Mouse (Mus musculus): ENCODE results near the gene Tm4sf20. TPM values are rescaled to one million over a fixed set of nuclear protein-coding genes. Genes with fewer than 3 reads are reported as not detected.

Gene Tm4sf20
- not detected for total RNA-seq (2021)
- long read RNA-seq, experiment 1, result 0 reads
- long read RNA-seq, experiment 2, result 0 reads

DNA sequence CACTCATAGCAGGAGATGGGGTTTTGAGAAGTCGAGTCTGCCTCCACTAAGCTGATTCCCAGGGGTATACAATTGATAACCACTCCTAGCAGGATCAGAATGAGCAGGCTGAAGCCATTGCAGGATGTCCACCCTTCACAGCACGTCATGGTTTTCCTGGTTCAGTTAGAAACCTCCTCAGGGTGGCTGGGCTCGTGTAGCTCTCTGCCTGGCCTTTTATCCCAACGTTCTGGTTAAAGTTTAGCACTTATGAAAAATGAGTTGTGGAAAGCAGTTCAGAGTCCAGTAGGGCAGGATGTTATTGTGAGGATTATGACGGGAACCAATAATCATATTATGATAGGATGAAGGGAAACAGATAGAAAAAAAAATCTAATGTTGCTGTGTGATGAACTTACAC lies at the start of gene Tm4sf20:
Tm4sf20 (minus strand) TSS at position 193 of the 400 bp plus-strand sequence.
- intact Hi-C loops (cut with DNase I), result no loop called here
- DNase-seq (ENCODE audit: low spot score in 2 of 2), result no peak

DNA sequence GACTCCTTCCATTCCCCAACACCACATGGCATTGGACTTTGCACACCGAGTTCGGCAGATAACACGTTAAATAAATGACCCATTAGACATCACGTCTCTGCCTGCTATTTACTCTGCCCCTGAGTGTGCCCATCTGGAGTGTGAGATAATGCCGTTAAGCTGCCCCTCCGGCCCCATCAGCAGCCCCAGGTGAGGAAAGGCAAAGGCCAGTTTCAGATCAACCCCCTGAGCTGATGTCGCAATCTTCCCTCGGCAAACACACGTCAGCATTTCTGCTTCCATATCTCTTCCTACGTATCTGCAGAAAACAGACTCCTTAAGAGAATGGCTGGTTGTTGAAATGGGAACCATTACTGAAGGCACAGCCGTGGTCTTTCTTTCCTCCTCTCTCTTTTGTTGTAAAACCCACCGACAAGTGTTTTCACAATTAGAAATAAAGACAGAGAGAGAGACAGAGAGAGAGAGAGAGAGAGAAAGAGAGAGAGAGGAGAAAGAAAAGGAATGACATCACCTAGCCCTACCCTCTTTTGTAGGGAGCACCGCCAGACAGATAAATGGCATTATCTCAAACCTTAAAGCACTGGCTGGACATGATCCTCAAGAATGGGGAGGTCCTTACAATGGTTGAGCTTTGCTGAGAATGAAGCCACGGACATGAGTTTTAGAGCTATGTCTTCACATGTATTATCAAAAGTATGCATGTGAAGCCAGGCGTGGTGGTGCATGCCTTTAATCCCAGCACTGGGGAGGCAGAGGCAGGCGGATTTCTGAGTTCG lies 47.9 kb upstream of the Tm4sf20 start:
- intact Hi-C loops (cut with DNase I), result no loop called here
- no peak for DNase-seq (ENCODE audit: low spot score in 2 of 2)

DNA sequence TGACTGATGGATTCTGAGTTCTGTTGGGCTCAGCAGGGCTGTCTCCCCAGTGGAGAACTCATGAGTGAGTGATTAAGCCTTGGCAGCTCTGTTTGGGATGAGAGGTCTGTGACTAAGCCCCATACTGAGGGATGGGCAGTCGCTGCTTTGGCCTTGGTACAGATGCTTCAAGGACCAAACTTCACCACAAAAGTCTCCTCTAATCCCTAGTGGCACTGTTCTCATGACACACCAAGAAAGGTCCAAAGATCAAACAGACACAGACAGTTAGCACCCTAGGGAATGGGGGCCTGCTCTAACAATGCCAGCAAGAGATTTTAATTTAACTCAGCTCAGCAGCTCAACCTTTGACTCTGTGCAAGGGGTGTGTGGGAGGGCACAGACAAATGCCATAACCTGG lies 43.5 kb upstream of the Tm4sf20 start:
- no peak for DNase-seq (ENCODE audit: low spot score in 2 of 2)
- intact Hi-C loops (cut with DNase I), result no loop called here

DNA sequence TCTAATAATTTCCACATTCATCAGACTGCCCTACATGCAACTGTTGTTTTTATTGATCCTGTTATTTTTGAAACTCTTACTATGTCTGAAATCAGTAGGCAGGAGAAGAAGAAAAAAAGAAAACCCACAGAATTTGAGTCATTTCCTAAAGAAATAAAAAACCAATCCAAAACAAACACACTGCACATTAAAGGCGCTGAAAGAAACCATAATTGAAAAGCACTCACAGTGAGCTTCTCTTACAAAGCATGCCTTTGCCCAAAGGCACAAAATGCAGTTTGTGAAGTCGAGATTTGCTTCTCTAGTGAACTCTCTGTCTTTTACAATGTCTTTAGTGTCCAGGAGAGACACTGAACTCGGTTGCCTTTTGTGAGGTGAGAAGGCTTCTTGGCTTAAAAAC lies 40.3 kb upstream of the Tm4sf20 start:
- intact Hi-C loops (cut with DNase I), result no loop called here
- no peak for DNase-seq (ENCODE audit: low spot score in 2 of 2)

DNA sequence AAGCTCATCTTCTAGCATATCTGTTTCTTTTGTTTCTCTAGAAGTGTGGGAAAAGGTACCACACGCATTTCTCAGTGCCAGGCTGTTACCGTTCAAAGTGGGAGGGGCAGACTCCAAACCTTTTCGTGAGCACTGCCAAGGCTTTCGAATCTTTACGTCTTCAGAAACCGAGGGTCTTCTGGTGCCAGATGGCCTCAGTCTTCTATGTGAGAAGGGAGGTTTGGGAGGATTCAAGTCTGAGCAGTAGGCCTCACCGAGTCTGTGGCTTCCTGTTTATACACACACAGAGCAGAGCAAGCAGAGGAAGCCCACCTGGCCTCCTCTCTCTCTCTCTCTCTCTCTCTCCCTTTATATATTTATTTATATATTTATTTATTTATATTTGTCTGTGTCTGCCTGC lies 38.9 kb upstream of the Tm4sf20 start:
- intact Hi-C loops (cut with DNase I), result no loop called here
- no peak for DNase-seq (ENCODE audit: low spot score in 2 of 2)

DNA sequence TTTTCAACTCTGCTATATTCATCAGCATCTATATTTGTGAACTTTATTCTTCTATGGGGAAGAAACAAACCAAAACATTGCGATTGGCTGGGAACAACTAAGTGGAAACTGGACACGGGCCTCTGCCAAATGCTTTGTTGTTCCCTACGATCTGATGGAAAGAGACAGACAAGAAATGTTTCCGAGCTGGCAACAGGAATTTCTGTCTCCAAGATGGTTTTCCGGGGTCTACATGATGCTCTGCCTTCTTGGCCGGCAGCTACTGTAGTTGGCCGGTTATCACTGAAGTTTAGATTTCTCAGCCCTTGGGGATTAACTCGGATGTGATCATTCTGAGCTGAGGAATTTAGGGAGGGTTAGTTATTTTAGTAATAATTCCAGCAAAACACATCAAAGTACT lies 38.1 kb upstream of the Tm4sf20 start:
- intact Hi-C loops (cut with DNase I), result no loop called here
- no peak for DNase-seq (ENCODE audit: low spot score in 2 of 2)

DNA sequence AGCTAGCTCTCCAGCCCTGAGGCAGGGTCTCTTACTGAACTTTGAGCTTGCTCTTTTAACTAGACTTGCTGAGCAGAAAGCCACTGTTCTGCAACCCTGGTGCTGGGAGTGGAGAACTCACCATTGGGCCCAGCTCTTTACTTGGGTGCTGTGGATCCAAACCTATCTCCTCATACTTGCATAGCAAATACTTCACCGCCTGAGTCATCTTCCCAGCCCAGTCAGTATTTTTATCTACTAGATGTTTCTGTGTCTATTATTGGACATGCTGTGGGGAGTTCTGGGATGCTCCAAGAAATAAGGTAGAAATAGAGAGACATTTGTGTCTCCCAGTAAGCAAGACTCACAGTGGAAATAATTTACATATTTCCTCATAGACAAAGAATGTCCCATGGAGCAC lies 35.8 kb upstream of the Tm4sf20 start:
- DNase-seq (ENCODE audit: low spot score in 2 of 2), result peak; percentile 11 to 33
- intact Hi-C loops (cut with DNase I), result no loop called here

DNA sequence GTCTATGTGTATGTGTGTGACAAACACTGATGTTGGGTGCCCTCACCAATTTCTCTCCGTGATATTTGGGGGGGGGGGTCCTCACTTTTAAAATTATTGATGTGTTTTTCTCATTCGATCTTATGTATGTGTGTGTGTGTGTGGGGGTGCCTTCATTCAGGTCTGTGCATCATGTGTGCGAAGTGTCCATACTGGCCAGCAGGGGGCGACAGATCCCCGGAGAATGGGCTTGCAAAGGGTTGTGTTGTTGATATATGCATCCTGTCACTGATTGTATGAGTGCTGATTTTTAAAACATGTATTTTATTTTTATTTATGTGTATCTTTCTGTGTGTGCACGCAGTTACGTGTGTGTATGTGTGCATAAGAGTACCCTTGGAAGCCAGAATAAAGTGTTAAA lies 35.3 kb upstream of the Tm4sf20 start:
- intact Hi-C loops (cut with DNase I), result no loop called here
- no peak for DNase-seq (ENCODE audit: low spot score in 2 of 2)

DNA sequence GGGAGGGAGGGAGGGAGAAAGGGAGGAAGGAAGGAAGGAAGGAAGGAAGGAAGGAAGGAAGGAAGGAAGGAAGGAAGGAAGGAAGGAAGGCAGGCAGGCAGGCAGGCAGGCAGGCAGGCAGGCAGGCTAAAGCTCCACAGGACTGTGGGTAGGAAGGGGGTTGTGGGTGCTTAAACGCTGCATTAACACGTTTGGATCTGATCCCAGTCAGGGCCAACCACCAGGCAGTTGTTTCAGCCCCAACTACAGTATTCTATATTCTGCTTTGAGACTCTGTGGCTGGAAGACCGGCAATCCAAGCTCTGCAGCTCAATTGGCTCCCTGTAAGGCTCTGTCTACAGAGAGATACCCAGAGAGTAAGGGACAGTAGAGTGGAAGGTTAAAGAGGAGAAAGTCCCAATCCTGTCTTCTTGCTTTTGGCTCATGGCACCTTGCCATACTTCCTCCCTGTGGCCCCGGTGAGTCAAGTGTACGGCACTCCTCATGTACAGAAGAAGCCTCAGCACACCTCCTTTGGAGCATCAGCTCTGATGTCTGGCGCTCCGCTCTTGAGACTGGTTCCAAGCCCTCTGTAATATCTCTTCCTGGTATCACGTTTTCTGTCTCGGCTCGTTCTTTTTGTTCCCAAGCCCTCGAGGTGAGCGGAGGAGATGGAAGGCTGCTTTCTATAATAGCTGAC lies 33.0 kb upstream of the Tm4sf20 start:
- intact Hi-C loops (cut with DNase I), result no loop called here
- DNase-seq (ENCODE audit: low spot score in 2 of 2), result no peak

DNA sequence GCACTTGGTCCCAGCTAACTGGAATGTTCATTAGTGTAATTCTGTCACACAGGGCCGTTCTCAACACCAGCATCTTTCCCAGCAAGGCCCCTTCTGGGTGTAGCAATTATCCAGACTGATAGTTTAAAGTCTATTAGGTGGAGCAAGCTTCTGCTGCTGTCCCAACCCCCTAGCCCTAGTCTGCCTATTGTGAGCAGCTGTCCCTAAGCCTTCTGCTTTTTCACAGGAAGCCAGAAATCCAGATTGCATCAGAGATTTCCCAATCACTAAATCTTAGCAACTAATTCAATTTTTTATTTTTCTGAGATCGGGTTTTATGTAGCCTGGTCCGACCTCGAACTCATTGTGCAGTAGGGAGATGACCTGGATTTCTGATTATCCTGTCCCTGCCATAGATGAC lies 30.7 kb upstream of the Tm4sf20 start:
- intact Hi-C loops (cut with DNase I), result no loop called here
- DNase-seq (ENCODE audit: low spot score in 2 of 2), result no peak

DNA sequence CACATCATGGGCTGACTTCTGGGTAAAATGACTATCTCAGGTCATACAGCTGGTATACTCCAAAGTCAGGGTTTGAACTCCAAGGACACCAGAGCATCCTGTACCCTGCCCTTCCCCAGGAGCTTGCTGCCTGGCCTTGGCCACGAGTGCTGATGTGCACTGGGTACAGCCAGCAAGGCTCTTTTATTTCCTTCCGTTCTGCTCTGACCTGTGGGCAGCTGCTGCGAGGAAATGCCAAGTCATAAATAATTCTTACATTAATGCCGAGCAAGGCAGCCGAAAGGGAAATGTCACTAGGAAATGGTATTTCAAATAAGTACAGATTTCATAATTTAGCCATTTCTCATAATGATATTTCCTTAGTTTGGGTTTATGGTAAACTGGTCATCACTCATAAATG lies 30.0 kb upstream of the Tm4sf20 start:
- DNase-seq (ENCODE audit: low spot score in 2 of 2), result no peak
- intact Hi-C loops (cut with DNase I), result no loop called here

DNA sequence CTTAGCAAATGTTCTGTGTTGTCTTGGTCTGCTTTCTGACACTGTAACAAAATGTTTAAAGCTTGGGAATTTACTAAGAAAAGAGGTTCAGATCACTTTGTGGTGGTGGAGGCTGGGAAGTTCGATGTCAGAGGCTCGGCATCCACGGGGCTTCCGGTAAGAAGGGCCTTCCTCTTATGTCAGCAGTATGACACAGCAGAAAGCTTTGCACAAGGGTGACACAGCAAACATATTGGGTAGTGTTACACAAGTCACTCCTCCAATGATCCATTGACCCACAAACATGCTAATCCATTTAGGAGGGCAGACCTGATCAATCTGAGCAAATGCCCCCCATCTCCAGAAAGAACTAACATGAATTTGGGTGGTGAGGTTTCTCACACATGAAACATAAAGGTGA lies 28.8 kb upstream of the Tm4sf20 start:
- intact Hi-C loops (cut with DNase I), result no loop called here
- no peak for DNase-seq (ENCODE audit: low spot score in 2 of 2)

DNA sequence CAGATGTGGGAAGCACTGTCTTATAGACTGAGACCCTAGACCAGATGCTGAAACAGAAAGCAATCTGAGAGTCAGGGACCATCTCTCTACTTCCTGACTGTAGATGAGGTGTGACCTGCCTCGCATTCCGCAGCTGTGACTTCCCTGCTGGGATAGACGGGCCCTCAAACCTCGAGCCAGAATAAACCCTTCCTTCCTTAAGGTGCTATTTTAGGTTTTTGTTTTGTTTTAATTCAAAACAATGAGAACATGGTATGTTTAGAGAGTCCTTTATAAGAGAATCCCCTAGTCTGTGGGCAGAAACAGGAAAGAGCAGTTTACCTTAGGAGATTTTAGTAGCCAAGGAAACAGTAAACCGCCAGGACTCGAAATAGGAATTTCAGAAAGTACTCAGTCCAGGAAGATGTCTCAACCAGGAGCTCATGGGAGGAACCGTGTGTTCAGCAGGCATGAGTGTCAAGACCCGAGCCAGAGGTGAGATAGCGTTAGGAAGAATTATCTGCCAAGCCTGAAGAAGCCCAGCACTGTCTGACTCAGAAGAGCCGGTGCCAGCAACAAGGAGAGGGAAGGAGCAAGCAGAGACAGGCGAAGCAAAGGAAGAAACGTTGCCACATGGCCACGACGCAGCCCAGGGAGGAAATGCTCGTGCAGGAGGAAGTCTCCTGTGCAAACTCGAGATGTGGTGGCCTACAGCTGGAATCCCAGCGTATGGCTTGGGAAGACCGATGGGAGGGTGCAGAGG lies 27.6 kb upstream of the Tm4sf20 start:
- DNase-seq (ENCODE audit: low spot score in 2 of 2), result no peak
- intact Hi-C loops (cut with DNase I), result no loop called here

DNA sequence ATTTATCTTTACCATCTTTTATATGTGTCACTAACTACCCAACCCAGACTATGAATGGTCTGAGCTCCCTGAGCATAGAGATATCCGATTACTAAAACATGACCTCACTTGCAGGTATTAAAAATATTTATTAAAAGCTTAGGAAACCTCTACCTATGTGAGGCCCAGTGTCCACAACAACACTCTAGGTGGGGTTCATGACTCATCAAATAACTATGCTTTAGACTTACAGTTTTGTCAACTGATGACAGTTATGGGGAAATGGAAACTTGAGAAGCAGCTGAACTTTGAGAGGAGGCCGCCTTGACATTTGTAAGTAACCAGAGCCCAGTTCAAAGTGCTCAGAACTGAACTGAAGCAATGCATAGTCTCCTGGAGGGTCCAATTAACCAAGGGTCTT lies 26.9 kb upstream of the Tm4sf20 start:
- DNase-seq (ENCODE audit: low spot score in 2 of 2), result no peak

DNA sequence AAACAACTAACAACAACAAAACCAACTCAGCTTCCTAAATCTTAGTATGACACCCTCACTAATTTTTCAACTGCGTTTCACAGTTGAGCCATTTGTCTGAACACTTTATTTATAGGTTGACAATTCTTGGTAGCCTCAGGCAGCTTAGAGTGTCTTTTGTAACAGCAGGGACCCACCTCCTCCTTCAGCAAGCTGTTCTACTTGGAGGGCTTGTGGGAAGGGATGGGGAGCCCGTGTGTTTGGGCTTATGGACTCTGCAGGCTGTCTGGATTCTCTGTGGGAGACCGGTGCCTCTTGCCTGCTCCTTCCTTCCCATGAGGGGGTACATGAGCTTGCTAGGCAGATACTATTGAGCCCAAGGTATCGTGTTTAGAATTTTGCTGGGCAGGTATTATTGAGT lies 25.7 kb upstream of the Tm4sf20 start:
- intact Hi-C loops (cut with DNase I), result no loop called here

More for the DNA sequence above, 26.9 kb upstream of the Tm4sf20 start:
- intact Hi-C loops (cut with DNase I), result no loop called here

DNA sequence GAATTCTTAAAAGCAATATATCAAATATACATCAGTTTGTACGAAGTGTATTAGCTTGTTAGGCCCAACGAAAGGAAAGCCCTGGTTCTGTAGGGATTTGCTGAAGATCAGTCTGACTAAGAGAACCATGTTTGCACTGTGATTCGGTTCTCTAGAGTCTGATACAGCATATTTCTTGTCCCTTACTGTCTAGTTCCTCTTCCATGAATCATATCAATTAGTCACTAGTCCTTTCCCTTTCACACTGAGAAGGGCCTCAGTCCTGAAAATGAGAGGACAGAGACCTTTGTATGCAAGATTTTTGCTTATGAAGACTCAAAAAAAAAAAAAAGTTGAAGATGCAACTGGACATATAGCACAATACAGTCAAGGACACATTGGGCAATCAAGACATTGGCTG lies 24.8 kb upstream of the Tm4sf20 start:
- DNase-seq (ENCODE audit: low spot score in 2 of 2), result no peak
- intact Hi-C loops (cut with DNase I), result no loop called here

More for the DNA sequence above, 25.7 kb upstream of the Tm4sf20 start:
- DNase-seq (ENCODE audit: low spot score in 2 of 2), result peak; percentile 49 to 72

DNA sequence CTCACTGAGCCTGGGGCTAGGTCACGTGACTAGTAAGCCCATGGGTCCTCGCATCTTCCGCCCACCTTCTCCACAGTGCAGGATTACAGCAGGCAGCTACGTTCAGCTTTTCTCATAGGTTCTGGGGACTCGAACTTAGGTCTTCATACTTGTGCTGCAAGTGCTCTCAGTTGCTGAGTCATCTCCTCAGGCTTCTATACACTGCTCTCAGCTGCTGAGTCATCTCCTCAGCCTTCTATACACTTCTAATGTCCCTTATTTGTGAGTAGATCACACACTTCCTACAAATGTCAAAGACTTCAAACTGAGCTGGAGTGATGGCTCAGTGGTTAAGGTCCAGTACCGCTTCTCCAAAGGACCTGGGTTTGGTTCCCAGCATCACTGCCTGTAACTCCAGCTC lies 24.0 kb upstream of the Tm4sf20 start:
- intact Hi-C loops (cut with DNase I), result no loop called here
- DNase-seq (ENCODE audit: low spot score in 2 of 2), result no peak

DNA sequence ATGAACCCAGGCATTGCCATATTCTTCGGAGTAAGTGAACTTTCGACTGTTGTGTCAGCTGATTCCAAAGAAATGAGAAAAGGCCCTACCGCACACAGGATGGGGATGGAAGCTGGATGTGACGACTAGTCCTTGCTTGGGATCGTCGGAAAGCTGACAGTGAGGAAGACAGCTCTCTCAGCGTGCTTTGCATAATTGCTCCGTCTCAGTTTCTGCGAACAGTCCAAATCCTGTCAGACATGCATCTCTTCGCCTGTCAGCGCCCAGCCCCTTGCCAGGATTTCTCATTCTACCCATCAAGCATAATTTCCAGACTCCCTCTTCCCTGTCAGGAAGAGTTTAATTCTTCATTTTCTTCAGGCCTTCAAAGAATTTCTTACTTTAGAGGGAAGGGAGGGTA lies 22.8 kb upstream of the Tm4sf20 start:
- intact Hi-C loops (cut with DNase I), result no loop called here
- no peak for DNase-seq (ENCODE audit: low spot score in 2 of 2)

DNA sequence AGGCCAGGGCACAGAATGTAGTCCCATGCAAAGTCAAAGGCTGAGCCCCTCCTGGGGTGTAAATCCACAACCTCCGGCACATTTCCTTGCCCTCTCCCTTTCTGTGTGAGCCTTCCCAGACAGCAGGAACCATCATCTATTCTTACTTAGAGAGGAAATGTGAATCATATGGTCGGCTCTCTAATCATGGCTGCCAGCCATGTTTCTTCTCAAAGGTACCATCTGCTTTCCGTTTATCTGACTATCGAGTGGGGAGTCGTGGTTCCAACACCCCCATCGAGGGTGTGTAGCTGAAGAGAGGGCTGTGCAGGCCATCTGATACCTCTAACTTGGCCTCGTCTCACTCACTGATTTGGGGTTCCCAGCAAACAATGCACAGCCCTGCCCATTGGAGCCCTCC lies 19.8 kb upstream of the Tm4sf20 start:
- DNase-seq (ENCODE audit: low spot score in 2 of 2), result peak in 1 of 2 experiments; percentile 17
- intact Hi-C loops (cut with DNase I), result loop anchor here (5.0 kb wide), 2 partner anchors 184 to 929 kb away; no protein-coding TSS in a partner anchor

DNA sequence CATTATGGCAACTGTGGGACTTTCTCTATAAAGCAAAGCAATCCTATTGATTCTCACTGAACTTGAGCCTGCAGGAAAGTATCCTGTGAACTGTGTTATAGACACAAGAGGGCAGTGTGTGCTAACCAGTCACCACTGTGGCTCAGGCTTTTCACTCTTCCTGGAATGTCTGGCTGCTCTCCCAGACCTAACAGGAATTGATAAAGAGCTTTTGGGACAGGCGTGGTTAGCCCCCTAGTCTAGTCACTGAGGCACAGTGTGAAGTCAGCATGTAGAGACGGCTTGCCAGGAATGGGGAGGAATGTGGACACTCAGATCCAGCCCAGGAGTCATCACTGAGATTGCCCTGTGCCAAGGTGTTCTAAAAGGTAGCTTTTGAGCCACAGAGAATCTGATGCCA lies 19.2 kb upstream of the Tm4sf20 start:
- DNase-seq (ENCODE audit: low spot score in 2 of 2), result peak; percentile 78 to 87
- intact Hi-C loops (cut with DNase I), result loop anchor here (1.0 to 5.0 kb wide), 5 partner anchors 185 to 930 kb away; no protein-coding TSS in a partner anchor
